ENCODE assay signal across 8 mouse cellular contexts in the genomic region with DNA sequence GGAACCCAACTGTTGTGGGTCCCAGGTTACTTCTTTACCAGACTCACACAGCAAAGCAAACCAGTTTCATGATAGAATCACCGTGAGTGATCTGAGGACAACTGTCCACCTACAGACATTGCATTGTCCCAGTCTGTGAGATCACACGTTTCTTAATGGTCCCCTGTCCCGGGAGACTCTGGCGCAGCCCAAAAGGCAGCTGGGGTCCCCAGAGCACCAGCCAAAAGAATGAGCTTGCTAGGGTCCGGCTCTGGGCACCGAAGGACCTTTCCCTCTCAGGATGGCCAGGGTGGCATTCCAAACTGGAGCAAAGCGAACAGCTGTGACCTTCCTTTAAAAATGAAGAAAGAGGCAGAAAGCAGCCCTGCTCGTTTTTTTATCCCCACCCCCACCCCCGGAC. TPM values are rescaled to one million over a fixed set of nuclear protein-coding genes. Genes with fewer than 3 reads are reported as not detected.
DNase-seq lines count a peak whose midpoint lies in the region; ATAC-seq and TF ChIP-seq lines count a peak whose summit lies in the region.

A gene (plus strand): TSS at position 381 of the 400 bp plus-strand sequence.

- no peak for TF ChIP-seq CTCF in lung, adult 2 months (IDR thresholded peaks at IDR 0.05; ENCODE audit: insufficient read depth, low read length)
- TF ChIP-seq CTCF in forebrain, postnatal 0 days (IDR thresholded peaks at IDR 0.05; ENCODE audit: low read depth): no peak

- peak within 1 kb of the TSS; percentile 45 for H3K4me3 ChIP-seq in lung, adult 2 months (replicated peaks; ENCODE audit: extremely low read depth, low read depth, low read length)
- peak within 1 kb of the TSS; percentile 57 for H3K4me3 ChIP-seq in forebrain, postnatal 0 days (ENCODE audit: low read depth, low read length)
- peak within 1 kb of the TSS; percentile 41 for H3K4me3 ChIP-seq in liver, embryonic 13.5 days (replicated peaks)

- peak within 1 kb of the TSS; percentile 66 for H3K9ac ChIP-seq in forebrain, postnatal 0 days
- no peak within 1 kb of the TSS for H3K9ac ChIP-seq in liver, embryonic 13.5 days

- H3K4me2 ChIP-seq in forebrain, postnatal 0 days (ENCODE audit: low read depth): peak within 1 kb of the TSS; percentile 95
- peak within 1 kb of the TSS; percentile 62 for H3K4me2 ChIP-seq in liver, embryonic 13.5 days

- H3K9me3 ChIP-seq in forebrain, postnatal 0 days (ENCODE audit: low read length): no peaks in the 10 kb centered on the region
- H3K9me3 ChIP-seq in liver, embryonic 13.5 days (replicated peaks): no peaks in the 10 kb centered on the region

- no peaks in the 10 kb centered on the region for H3K36me3 ChIP-seq in forebrain, postnatal 0 days (ENCODE audit: insufficient read depth)
- no peaks in the 10 kb centered on the region for H3K36me3 ChIP-seq in liver, embryonic 13.5 days

- DNase-seq in adrenal gland, adult 2 months: no peak
- no peak for DNase-seq in adrenal gland, postnatal 10 days
- peak; percentile 24 for DNase-seq in lung, adult 2 months
- no peak for DNase-seq in lung, postnatal 36 days
- DNase-seq in forebrain, postnatal 0 days: no peak
- DNase-seq in liver, embryonic 13.5 days: no peak
- DNase-seq in thymus, postnatal 0 days (ENCODE audit: low spot score): no peak
- no peak for DNase-seq in urinary bladder, postnatal 10 days (ENCODE audit: low spot score)

- no peak within 1 kb of the TSS for H3K27ac ChIP-seq in forebrain, postnatal 0 days (ENCODE audit: low read depth, low read length)
- no peak within 1 kb of the TSS for H3K27ac ChIP-seq in liver, embryonic 13.5 days

- 3% methylated on average over 9 of the region's 9 CpGs for WGBS in lung, adult 2 months
- WGBS in forebrain, postnatal 0 days: 3% methylated on average over 9 of the region's 9 CpGs
- 7% methylated on average over 9 of the region's 9 CpGs for WGBS in liver, embryonic 13.5 days (ENCODE audit: insufficient replicate concordance)

- TF ChIP-seq POLR2A in lung, adult 2 months (IDR thresholded peaks at IDR 0.05; ENCODE audit: borderline replicate concordance, extremely low read depth, low read depth, low read length): no peak

- 0 out of 2 replicates have a peak, but pooled peaks cover 3% of the 10 kb centered on the region for H3K27me3 ChIP-seq in forebrain, postnatal 0 days (ENCODE audit: insufficient read depth, low read length)
- H3K27me3 ChIP-seq in liver, embryonic 13.5 days: no peaks in the 10 kb centered on the region

- no peaks in the 10 kb centered on the region for H3K4me1 ChIP-seq in lung, adult 2 months (ENCODE audit: control insufficient read depth, insufficient read depth, low read length)
- H3K4me1 ChIP-seq in forebrain, postnatal 0 days (ENCODE audit: insufficient read depth): peaks cover 9% of the 10 kb centered on the region; the same call in 1 of the 2 replicates
- no peaks in the 10 kb centered on the region for H3K4me1 ChIP-seq in liver, embryonic 13.5 days (replicated peaks)

- ATAC-seq in forebrain, postnatal 0 days: peak; percentile 10
- no peak for ATAC-seq in liver, embryonic 13.5 days (ENCODE audit: low read depth)

RNA-seq across cellular contexts. Expression of the gene that starts here (rescaled TPM):
- 10 to 100 TPM; 12.4 to 17.7 TPM for total RNA-seq in adrenal gland, adult 2 months (2021)
- polyA plus RNA-seq in adrenal gland, adult 2 months (2012; rRNA removed): 4.9 and 6.9 TPM in 2 replicates
- 10 to 100 TPM in 1 of 2 experiments, 1 to 10 TPM in 1; 9.5 to 13.3 TPM for total RNA-seq in adrenal gland, postnatal 10 days (2021)
- polyA plus RNA-seq in lung, adult 2 months (2012; rRNA removed): 8.4 and 10.8 TPM in 2 replicates
- 7.8 and 12.6 TPM in 2 replicates for total RNA-seq in forebrain, postnatal 0 days (2014; rRNA removed)
- 2.0 and 4.2 TPM in 2 replicates for polyA plus RNA-seq in forebrain, postnatal 0 days (2015; fragmentation: Nextera tagmentation; extraction: Ambion mirVana)
- polyA plus RNA-seq in liver, embryonic 13.5 days (2015; fragmentation: Nextera tagmentation; extraction: Ambion mirVana): 0.73 and 0.89 TPM in 2 replicates
- polyA plus RNA-seq in thymus, postnatal 0 days (2015; fragmentation: Nextera tagmentation; extraction: Ambion mirVana): 1.1 and 1.2 TPM in 2 replicates
